Mouse (Mus musculus) layer of hippocampus, adult 18-20 months (tissue): ENCODE results near the gene Nid2. TPM values are rescaled to one million over a fixed set of nuclear protein-coding genes. Genes with fewer than 3 reads are reported as not detected.

Experiments
- DNase-seq, 2 experiments: peaks; one replicate each; pipeline ENCODE4 v3.0.0; 2022; ENCODE audit warnings: low spot score in 2 of 2
- total RNA-seq, 2 experiments: library from RNA; stranded (reverse); gene quantifications; 2 replicates each; pipeline ENCODE4 v1.2.3; 2021

The Nid2 gene
- total RNA-seq, 2 experiments from 2014 or later: 1.6 to 3.0 TPM

- DNase-seq: no peak
Measured at GRCm38 (mm10) chr14:19776890-19777289, 25.8 kb downstream of the Nid2 start.

GRCm38 (mm10) chr14:19777365-19777764 is 26.3 kb downstream of the Nid2 start:
- no peak for DNase-seq

GRCm38 (mm10) chr14:19777945-19778344 is 26.9 kb downstream of the Nid2 start:
- no peak for DNase-seq

GRCm38 (mm10) chr14:19785797-19786588 is 34.9 kb downstream of the Nid2 start:
- no peak for DNase-seq

- DNase-seq: no peak
Measured at GRCm38 (mm10) chr14:19788443-19788842, 37.4 kb downstream of the Nid2 start.

- DNase-seq: no peak
Measured at GRCm38 (mm10) chr14:19794881-19795280, 43.8 kb downstream of the Nid2 start.

GRCm38 (mm10) chr14:19796541-19797304 is 45.7 kb downstream of the Nid2 start:
- DNase-seq: no peak

GRCm38 (mm10) chr14:19800485-19800884 is 49.4 kb downstream of the Nid2 start:
- no peak for DNase-seq

GRCm38 (mm10) chr14:19801474-19802215 is 50.6 kb downstream of the Nid2 start:
- DNase-seq: peak; percentile 12 to 68

GRCm38 (mm10) chr14:19803222-19803621 is 52.2 kb downstream of the Nid2 start:
- DNase-seq: no peak

GRCm38 (mm10) chr14:19803623-19804022 is 52.6 kb downstream of the Nid2 start:
- DNase-seq: no peak

GRCm38 (mm10) chr14:19807339-19807738 is 56.3 kb downstream of the Nid2 start:
- DNase-seq: no peak

GRCm38 (mm10) chr14:19807858-19808257 is 56.8 kb downstream of the Nid2 start:
- DNase-seq: no peak

GRCm38 (mm10) chr14:19809934-19810333 is 58.9 kb downstream of the Nid2 start:
- no peak for DNase-seq

- peak in 1 of 2 experiments; percentile 9 for DNase-seq
Measured at GRCm38 (mm10) chr14:19813061-19813460, 62.0 kb downstream of the Nid2 start.

- peak; percentile 57 to 93 for DNase-seq
Measured at GRCm38 (mm10) chr14:19817949-19818348, 66.9 kb downstream of the Nid2 start.

- no peak for DNase-seq
Measured at GRCm38 (mm10) chr14:19821686-19822085, 70.6 kb downstream of the Nid2 start.

GRCm38 (mm10) chr14:19823321-19824142 is 72.5 kb downstream of the Nid2 start, which contains the start of gene Rtraf:
Rtraf (minus strand) TSS chr14:19823824.
- peak; percentile 85 to 93 for DNase-seq

- peak in 1 of 2 experiments; percentile 19 for DNase-seq
Measured at GRCm38 (mm10) chr14:19825481-19825880, 74.4 kb downstream of the Nid2 start.

GRCm38 (mm10) chr14:19836289-19836688 is 85.2 kb downstream of the Nid2 start:
- DNase-seq: no peak
